Mouse (Mus musculus) E14TG2a.4 (cell line): ENCODE data around the gene Bok.

Experiments used
- CTCF ChIP-seq: conservative IDR thresholded peaks from 2 replicates; pipeline ENCODE4 v1.5.1; 2014; ENCODE audit warnings: low read length
- POU5F1 ChIP-seq: IDR thresholded peaks from 2 replicates; pipeline ENCODE4 v1.6.1; 2014; ENCODE audit warnings: low read length, borderline replicate concordance

- TF ChIP-seq CTCF: no peak
- TF ChIP-seq POU5F1: no peak
Observed at GRCm38 (mm10) chr1:93654798-93655197, 30.7 kb upstream of the Bok start.
